Mouse (Mus musculus) 3T3-L1 (cell line): Measurements from ENCODE around the gene Foxl1.

ENCODE experiments used
- DNase-seq: peaks from one replicate; pipeline ENCODE4 v3.0.0-alpha.2; 2015; ENCODE audit warnings: low read depth, low spot score

Foxl1 gene

DNA sequence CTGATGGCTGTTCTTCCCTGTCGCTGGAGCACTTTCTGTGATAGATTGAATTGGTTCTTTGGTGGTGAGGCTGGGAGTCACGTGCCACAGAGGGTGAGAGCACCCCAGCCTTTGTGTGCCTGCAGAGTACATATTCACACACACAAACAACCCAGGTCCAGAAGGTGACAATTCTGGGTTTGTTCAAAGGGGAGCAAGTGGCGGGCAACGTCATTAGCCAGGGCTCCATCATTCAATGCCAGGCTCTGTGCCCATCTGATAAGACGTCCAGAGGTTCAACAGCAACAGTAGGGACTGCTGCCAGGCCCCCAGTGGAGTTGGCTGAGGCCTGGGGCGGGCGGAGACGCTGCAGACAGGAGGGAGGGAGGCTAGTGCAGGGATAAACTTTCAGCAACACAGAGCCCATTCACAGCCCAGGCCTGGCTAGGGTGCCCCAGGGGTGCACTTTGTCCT is 36.3 kb downstream of the Foxl1 start:
- peak; percentile 61 for DNase-seq

DNA sequence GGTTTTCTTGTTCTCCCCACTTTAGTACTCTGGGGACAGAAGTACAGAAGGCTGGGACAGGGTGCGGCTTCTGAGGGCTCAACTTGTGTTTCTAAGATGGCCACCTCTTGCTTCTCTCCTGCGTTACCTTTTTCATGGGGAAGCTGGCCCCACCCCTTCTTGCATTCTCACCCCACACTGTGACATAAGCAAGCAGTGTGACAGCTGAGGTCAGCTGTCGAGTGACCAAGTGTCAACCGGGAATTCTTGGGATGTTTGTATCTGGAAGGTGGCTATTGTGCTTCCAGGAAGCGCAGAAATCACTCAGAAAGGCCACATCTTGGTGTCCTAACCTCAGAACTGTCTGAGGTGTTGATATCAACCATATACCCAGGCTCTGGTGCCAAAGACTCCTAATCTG is 40.3 kb downstream of the Foxl1 start:
- no peak for DNase-seq

DNA sequence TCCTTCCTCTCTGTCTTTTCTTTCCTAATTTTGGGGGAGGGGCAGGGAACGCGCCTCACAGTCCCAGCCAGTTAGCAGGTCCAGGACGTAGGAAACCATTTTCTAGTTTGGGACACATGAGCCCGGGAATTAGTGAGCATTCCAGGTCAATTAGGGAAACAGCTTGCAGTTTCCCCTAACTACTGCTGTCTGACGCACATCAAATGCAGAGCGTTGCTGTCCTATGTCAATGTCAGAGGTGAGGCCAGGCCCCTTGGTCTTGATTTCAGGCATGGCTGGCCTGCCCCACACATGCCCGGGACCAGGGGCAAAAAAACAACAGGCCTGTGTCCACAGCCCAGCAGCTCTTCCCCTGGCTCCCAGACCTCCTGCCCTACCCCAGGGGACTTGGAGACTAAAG is 42.4 kb downstream of the Foxl1 start:
- no peak for DNase-seq

DNA sequence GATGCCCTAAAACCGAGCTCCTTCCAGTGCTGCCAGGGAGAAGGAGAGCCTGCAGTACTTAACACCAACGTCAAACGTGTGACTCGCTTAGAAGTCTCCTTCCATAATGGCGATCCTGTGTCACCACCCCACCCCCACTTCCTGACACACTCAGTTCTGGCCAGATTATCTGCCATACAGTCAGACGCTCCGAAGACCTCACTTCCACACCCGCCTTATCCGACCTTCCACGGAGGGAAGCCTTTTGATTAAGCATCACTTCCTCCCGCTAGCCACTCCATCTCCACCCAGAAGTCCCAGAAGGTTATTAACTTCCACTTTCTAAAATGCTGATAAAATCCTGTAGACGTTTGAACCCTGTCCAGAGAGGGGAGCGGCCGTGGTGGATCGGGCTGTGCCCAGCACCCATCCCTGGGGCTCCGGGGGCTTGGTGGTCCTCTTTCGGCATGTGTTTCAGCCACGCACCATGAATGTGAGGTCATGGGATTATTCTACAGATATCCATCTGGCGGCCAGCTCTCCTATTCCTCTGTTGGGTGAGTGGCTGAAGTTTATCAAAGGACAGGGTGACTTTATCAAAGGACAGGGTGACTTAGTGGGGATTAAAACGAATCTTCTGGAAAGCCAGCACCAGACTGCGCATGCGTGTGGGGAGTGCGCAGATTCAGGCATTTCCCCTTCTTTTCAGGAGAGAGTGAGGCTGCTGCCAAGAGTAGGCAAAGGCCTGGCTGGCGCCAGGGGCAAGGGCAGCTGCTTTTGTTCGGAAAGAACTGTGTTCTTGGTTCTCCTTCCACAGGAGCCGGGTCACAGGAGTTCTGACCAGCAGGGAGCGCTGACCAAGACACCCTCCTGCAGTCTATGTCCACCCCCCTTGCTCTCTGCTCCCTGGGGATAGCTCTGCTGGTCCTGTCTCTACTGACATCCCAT is 43.1 kb downstream of the Foxl1 start:
- peak; percentile 2 for DNase-seq

DNA sequence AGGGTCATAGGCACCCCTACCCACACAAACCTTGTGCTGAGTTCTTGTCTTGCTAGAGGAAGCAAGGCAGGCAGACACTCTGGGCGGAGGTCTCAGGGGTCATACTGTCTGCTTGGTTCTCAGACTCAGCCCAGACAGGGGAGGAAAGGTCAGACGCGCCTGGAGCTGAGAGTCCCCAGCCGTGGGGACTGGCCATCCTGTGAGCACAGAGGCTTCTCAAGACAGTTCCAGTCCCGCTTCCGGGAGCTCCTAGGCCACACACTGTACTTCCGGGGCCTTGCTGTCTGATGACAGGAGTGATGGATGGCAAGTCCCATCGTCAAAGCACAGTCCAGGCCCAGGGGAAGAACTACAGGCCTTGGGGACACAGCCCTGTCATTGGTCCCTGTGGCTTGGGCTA is 44.8 kb downstream of the Foxl1 start:
- no peak for DNase-seq

DNA sequence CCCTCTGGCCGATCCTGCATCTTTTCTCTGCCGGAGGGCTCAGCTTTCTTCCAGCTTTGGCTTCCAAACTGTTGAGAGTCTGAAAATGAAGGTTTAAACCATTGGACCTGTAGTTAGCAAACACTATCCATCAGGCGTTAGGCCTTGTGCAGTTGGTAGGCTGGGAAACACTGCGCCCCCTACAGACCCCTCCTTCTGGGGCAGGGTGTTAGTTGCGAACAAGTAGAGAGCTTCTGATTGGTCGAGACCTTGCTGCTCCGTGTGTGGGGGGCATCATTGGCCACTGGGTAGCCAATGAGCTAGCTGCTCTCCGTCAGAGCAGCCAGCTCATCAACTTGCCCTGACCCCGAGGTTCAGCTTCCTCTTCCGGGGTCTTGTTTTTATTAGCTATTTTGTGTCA is 46.4 kb downstream of the Foxl1 start:
- DNase-seq = no peak

DNA sequence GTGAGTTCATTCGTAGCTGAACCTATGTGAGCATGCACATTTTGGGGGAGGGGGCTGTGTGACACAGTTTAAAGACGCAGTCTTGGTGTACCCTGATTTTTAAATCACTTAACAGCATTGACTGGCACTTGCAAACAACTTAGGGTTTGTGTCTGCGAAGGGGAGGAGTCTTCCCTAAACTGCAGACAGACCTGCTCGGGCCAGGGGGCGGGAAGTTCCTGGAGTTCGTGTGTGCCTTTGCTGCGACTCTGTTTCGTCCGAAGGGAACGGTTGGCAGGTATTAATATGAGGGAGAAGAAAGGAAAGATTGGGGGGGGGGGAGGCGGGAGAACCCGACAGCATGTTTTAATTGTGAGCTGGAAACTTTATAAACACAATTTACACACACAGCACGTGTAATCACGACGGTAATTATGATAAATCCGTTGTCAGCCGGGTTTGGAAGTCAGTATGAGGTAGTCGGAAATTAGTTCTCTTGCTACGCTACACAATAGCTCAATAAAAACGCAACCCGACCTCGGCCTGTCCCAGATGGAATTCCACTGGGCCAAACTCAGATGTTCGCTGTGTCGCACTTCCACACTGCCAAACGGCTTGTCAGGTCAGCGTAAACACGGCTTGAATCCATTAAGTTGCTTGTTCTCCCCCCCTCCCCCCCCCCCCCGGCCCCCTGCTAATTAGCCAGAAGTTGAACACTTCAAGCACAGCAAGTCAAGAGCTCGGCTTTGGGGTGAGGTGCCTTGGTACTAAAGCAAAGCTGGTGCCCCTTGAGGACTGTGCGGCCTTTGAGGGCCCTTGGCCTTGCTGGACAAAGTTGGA is 47.2 kb downstream of the Foxl1 start:
- DNase-seq = no peak

DNA sequence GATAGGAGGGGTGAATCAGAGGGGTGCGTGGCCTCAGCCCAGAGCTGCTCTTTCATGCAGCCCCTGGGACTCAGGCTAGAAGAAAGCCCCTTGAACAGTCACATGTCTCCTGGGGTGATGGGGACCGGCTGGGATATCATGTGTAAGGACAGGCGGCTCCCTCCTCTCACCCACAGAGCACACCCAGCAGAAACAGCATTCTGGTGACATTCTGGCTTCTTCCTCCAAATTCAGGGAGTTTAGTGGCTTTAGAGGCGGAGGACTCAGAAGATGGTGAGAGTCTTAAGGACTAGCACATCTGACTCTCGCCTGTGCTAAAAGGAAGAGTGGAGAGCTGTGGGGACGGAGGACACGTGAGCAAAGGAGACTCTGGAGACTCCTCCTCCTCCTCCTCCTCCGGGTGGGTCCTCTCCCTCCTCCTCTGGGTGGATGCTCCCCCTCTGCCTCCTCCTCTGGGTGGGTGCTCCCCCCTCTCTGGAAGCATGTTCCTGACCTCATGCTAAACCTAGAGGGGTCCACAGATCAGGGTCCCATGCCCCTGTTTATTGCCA is 47.9 kb downstream of the Foxl1 start:
- no peak for DNase-seq

DNA sequence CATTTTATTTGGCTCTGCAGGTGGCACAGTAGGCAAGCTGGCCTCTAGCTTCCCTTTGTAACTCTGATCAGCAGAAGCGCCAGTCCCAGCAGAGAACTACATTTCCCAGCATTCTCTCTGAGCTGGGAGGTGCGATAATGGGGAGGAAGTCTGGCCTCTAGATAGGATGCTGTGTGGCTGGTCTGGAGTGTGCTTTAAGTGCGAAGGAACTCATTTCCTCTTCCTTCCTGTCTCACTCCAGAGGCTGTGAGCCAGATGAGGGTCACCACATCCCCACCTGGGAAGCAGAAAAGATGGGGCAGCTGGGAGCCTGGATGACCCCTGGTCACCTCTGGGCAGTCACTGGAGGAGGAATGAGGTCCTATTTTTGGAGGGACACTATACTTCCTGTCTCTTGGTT is 48.6 kb downstream of the Foxl1 start:
- no peak for DNase-seq
